Mouse (Mus musculus): ENCODE measurements at regions not wholly inside any gene's neighbourhood (a gene's known extent, or its start where the extent isn't known, plus 50 kb on each side); places are given as distances from the start of the nearest gene placed in this dataset.

DNA sequence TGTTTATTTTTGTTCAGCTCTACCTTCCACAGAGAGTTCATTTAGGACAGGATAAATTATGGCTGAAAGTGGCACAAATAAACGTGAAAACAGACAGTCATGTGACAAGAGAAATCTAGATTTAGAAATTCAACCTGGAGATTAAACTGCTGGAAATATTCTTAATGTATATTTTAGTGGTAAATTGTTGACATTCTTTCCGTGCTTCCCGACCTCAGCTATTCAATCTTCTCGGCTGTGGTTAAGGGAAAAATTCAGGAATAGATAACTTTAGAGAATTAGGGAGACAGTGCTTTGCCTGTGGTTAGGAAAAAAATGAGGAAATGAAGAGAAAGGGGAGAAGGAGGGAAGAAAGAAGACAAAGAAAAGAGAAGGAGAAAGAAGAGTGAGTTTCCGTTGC lies 211.7 kb upstream of the Tsc22d2 start:
- no peak for TF ChIP-seq CTCF (IDR thresholded peaks at IDR 0.05; ENCODE audit: extremely low read depth, insufficient read length, insufficient replicate concordance, low read depth, low read length)
- TF ChIP-seq POLR2A (IDR thresholded peaks at IDR 0.05; ENCODE audit: low read depth, low read length): no peak

All from small intestine, adult 2 months (tissue).